Mouse (Mus musculus) retina, adult 2 months (tissue): Measurements from ENCODE around the gene Ccl6.

Source experiments
- DNase-seq: peaks from one replicate; pipeline ENCODE4 v3.0.0-alpha.2; 2012; ENCODE audit warnings: low read depth, low spot score

The Ccl6 gene

GRCm38 (mm10) chr11:83592853-83593252 lies at the start of gene Ccl6:
Ccl6 (minus strand) TSS chr11:83593087.
- no peak for DNase-seq

DNA sequence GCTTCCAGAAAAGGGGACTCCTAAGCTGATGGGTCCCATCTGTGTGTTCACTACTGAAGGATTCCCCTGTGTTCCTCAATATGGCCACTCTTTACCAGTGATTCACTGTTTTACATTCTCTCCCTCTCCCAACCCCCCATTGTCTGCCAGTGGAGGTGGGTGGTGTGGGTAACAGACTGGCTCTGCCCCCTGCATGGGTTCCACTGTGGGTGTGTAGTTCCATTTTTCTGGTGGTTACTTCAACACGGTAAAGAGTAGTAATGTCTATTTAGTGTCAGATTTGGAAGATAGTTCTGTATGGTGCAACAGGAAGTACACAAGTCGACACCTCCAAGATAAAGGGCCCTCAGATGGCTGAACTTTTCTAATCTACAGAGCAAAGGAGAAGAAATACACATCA lies 48.3 kb upstream of the Ccl6 start:
- DNase-seq: no peak

DNA sequence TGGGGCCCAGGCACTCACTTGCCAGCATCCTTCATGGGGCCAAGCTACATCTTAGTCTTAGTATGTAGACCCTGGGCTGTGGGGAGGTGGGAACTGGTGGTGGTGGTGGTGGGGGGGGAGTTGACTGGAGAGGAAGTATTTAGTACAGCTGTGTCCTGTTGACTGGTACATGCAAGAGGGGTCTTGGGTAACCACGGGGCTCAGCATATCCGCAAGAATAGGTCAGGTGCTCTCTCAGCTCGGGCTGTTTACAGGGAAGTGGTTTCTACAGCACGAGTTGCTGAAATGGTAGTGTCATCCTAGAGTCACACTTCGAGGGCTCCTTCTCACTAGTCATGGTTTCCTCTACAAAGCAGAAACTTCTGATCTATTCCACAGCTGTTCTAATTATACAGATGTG lies 47.3 kb upstream of the Ccl6 start:
- DNase-seq: no peak

DNA sequence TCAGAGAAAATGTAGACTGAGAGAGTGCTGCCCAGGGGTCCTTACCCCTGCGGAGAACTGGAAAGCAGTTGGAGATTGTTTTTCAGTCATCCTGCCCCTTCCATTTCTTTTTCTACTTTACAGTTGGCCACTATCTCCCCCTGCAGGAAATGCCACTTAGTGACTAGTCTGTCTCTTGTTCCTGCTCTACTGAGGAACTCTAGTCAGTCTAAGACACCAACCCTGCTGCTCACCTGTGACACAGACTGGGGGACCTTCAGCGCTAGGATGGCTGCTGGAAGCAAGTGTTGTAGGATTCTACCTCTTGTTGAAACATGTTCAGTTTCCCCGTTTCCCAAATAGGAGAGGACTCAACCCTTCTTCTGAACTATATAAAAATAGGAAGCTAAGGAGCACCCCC lies 46.6 kb upstream of the Ccl6 start:
- no peak for DNase-seq

GRCm38 (mm10) chr11:83638934-83639333 lies 46.0 kb upstream of the Ccl6 start:
- no peak for DNase-seq

DNA sequence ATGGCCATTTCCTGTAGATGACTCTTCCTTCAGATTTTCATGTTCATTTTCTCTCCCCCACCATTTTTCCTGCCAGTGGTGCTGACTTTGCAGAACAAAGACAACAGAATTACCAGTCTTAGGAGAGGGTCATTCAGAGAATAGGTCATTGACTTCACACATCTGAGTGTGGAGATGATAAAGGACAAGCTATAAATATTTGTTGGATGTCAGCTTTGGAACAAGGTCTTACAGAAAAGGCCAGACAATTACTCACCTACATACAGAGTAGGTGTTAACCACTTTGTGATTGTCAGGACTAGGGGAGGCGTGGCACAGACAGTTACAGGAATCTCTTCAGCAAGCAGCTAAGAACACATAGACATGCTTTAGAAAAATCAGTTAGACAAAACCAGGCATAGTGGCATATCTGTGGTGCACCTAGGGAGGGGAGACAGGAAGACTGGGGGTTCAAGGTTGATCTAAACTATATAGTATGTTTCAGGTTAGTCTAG lies 43.9 kb upstream of the Ccl6 start:
- no peak for DNase-seq

DNA sequence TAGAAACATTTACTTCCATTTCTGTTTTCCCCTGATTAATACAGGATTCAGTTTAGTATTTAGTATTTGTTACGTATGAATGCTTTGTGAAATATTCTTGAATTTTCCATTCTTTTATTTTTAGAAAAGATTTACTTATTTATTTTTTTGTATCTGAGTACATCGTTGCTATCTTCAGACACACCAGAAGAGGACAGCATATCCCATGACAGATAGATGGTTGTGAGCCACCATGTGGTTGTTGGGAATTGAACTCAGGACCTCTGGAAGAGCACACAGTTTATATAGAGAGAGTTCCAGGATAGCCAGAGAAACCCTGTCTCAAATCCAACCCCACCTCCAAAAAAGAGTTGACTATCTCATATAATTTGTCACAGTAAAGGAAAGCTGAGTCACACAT lies 42.0 kb upstream of the Ccl6 start:
- no peak for DNase-seq

DNA sequence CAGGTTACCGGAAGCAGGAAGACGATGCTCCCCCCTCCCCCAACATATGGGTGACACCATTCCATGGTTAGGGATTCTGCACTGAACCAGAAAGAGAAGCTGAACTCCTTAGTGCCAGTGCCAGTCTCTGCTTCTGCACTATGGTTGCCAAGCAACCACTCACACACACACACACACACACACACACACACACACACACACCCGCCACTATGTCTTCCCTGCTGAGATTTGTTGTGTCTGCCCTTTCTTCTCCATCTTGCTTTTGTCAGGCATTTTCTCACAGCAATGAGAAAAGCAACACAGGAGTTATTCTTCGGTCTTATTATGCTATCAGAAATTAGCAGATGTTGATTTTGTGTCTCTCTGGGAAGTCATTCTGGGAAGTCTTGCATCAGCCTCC lies 41.5 kb upstream of the Ccl6 start:
- DNase-seq: no peak

GRCm38 (mm10) chr11:83632744-83633143 lies 39.9 kb upstream of the Ccl6 start:
- no peak for DNase-seq

GRCm38 (mm10) chr11:83631065-83631464 lies 38.2 kb upstream of the Ccl6 start:
- no peak for DNase-seq

- no peak for DNase-seq
Measured at GRCm38 (mm10) chr11:83630630-83631029, 37.7 kb upstream of the Ccl6 start.

DNA sequence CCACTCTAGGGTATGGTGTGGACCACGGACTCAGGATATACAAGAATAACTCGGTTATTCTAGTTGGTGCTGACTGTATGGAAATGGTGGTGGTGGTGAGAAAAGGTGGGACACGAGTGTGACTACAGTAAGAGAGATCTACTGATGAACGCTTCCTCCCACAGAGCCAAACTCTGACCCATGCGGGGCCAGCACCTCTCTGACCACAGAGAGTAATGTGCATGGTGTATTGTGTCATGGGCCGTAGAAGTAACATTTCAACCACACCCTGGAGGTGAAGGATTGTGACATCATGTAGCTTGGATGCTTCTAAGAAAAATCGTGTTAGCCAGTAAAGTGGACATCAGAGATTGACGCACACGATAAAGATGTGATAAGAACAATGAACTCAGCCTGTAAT lies 35.9 kb upstream of the Ccl6 start:
- no peak for DNase-seq

DNA sequence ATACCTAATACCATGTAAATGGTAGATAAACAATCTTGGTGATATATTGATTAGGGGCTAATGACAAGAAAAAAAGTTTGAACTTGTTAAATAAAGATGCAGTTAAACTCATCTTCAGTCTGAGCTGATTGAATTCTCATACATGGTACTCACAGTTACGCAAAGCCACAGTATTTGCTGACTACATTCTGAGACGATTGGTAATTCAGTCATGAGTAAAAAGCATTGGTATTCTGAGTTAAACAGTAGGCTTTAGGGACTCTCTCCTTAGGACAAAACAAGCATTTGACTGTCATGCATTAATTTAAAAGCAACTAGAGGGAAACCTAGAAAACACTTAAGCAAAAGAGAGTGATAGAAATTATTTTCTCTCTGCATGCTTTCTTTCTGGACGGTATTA lies 30.7 kb upstream of the Ccl6 start:
- no peak for DNase-seq

- DNase-seq: no peak
Measured at GRCm38 (mm10) chr11:83619037-83619436, 26.1 kb upstream of the Ccl6 start.

GRCm38 (mm10) chr11:83618238-83618637 lies 25.4 kb upstream of the Ccl6 start:
- DNase-seq: no peak

GRCm38 (mm10) chr11:83616586-83616985 lies 23.7 kb upstream of the Ccl6 start:
- DNase-seq: no peak

DNA sequence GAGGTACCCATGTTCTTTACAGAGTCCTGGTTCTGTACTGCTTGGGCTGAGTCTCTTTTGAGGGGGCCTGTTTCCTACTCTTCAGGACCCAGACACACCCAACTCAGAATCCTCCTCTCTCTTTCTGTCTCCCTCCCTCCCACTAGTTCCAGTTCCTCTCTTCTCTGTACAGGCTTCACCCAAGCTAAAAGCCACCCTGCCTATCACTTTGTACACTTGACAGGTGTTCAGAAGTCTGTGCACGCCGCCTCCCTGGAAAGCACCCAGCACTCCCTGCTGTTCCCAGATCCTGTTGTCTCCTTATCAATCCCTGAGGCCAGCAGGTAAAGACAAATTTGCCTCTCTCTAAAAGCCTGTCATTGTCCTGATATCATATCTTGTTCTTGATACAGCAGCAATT lies 18.0 kb upstream of the Ccl6 start:
- no peak for DNase-seq

GRCm38 (mm10) chr11:83606396-83606795 lies 13.5 kb upstream of the Ccl6 start:
- DNase-seq: no peak

DNA sequence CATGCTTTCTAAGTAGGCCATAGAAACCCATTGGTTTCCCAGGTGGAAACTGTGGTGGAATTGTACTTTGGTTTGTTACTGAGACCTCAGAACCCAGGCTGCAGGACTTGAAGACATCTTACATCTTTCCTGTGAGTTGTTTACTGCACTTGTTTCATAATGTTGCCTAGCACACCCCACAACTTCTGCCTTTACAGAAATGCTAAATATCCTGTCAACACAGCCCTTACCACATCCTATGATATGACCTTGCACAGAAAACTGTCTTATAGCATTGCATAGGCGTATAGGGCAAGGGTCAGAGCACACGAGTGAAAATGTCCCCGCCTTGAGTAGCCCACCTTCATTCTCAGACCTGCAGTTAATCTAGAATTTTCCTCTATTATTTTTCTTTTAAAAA lies 12.6 kb upstream of the Ccl6 start:
- no peak for DNase-seq

- DNase-seq: no peak
Measured at GRCm38 (mm10) chr11:83604698-83605097, 11.8 kb upstream of the Ccl6 start.

DNA sequence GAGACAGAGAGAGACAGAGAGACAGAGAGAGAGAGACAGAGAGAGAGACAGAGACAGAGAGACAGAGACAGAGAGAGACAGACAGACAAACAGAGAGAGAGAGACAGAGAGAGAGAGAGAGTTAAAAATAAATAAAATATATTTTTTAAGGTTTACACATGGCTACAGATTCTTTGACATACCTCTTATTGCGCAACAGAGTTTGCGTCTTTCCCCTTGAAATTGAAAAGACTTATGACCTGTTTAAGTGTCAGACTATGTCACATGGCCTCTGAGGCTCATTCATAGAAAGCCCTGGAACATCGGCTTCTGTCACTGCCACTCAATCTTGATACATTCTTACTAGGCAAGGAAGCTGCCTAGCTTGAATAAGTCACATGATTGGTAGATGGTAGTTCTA lies 10.5 kb upstream of the Ccl6 start:
- DNase-seq: no peak

DNA sequence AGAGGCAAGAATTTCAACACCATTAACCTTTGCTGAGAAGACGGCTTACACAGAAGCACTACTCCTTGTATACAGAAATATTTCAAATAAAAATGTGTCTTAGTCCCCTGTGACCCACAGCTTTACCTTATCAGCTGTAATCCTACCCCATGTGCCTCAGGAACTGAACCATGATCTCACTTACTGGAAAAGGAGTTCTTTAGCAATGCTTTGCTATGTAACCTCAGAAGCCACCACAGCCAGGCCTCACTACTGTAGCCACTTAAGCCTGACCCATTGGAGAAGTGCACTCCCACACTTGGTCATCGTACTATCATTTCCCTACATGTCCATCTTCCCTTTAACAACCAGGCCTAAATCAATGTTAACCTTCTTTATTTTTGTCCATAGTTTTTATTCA lies 7.7 kb upstream of the Ccl6 start:
- no peak for DNase-seq

GRCm38 (mm10) chr11:83598991-83599390 lies 6.1 kb upstream of the Ccl6 start:
- DNase-seq: no peak

DNA sequence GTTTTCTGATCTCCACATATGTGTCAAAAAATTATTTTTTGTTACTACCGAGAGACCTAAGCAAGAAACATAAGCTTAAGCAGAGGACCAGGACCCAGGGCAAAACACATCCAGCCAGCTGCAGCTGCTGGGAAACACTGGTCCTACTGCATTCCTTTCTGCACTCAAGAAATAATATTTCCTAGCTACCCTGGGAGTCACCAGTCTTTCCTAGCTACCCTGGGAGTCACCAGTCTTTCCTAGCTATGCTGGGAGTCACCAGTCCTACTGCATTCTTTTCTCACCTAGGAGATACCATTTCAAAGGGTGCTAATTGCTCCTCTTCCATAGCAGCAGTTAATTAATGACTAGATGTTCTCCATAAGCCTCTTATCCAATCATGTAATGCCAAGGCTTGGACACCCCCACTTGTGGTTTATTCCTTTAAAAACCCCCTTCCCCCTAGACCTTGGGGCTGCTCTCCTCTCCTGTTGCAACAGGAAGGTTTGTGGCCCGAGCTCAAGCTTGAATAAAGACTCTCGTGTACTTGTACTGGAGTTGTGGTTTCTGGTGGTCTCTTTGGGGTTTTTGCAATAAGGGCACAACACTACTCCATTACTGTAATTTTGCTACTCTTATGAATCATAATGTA lies 5.4 kb upstream of the Ccl6 start:
- DNase-seq: no peak
